Mouse (Mus musculus) forebrain, embryonic 11.5 days (tissue): ENCODE measurements around the gene Cd84. TPM values are rescaled to one million over a fixed set of nuclear protein-coding genes. Genes with fewer than 3 reads are reported as not detected.
A peak's percentile ranks its signal among the peaks of the same experiment; 100 is the strongest.
"Not testable (repeated sequence)": the region's sequence is repeated elsewhere in the genome, so short reads cannot be mapped to it uniquely, and the experiment has no call there.

Experiments used
- ATAC-seq: fragments of 200-750 bp; cut with Nextera tagmentation; replicated peaks from 2 replicates; pipeline ENCODE4 v1.8.0; 2017; ENCODE audit warnings: moderate TSS enrichment; ENCODE audit not compliant: low FRiP score
- DNase-seq: peaks from one replicate; pipeline ENCODE4 v3.0.0-alpha.2; 2017; ENCODE audit warnings: low spot score
- H3K27ac ChIP-seq: fragments of 300-500 bp; sonication (generic); 2 replicates; pipeline ENCODE4 v1.5.1; 2014; ENCODE audit warnings: low read depth, low read length
- H3K27me3 ChIP-seq: fragments of 300-500 bp; sonication (generic); 2 replicates; pipeline ENCODE4 v1.6.1; 2014; ENCODE audit warnings: mild to moderate bottlenecking, low read length, mixed read lengths; ENCODE audit not compliant: control insufficient read depth, insufficient read depth
- H3K36me3 ChIP-seq: fragments of 300-500 bp; sonication (generic); 2 replicates; pipeline ENCODE4 v1.6.1; 2014; ENCODE audit warnings: mild to moderate bottlenecking, low read length, moderate library complexity, mixed read lengths; ENCODE audit not compliant: control insufficient read depth, insufficient read depth
- H3K4me1 ChIP-seq: fragments of 300-500 bp; sonication (generic); replicated peaks from 2 replicates; pipeline ENCODE4 v1.6.1; 2014; ENCODE audit warnings: low read length, mixed read lengths; ENCODE audit not compliant: control insufficient read depth, insufficient read depth
- H3K4me2 ChIP-seq: fragments of 300-500 bp; sonication (generic); 2 replicates; pipeline ENCODE4 v1.6.1; 2014; ENCODE audit warnings: low read depth, mild to moderate bottlenecking, low read length, moderate library complexity, mixed read lengths; ENCODE audit not compliant: severe bottlenecking
- H3K4me3 ChIP-seq: fragments of 300-500 bp; sonication (generic); 2 replicates; pipeline ENCODE4 v1.5.1; 2014; ENCODE audit warnings: low read depth, low read length
- H3K9ac ChIP-seq: fragments of 300-500 bp; sonication (generic); 2 replicates; pipeline ENCODE4 v1.6.1; 2014; ENCODE audit warnings: low read length
- H3K9me3 ChIP-seq: fragments of 300-500 bp; sonication (generic); 2 replicates; pipeline ENCODE4 v1.6.1; 2016; ENCODE audit warnings: low read length, mixed read lengths; ENCODE audit not compliant: control insufficient read depth
- WGBS: fragments of 180-500 bp; shearing (Covaris S2); extraction: QIAGEN DNeasy Blood & Tissue Kit; methylation state at CpG from one replicate; pipeline ENCODE4 v1.1.7; 2014; 5-methylcytosine and 5-hydroxymethylcytosine counted together
- polyA plus RNA-seq: library from polyadenylated mRNA; unstranded; fragments of >200 nt; fragmentation: Nextera tagmentation; extraction: Ambion mirVana; gene quantifications from 2 replicates; pipeline ENCODE4 v1.2.1, GENCODE M21; 2014

The Cd84 gene
- 0.69 and 0.87 TPM in 2 replicates for polyA plus RNA-seq

- ATAC-seq = no peak
- Histone ChIP-seq H3K4me1 (no peaks in the 10 kb centered on the region), H3K9ac (no peak within 1 kb of the TSS), H3K27me3 (no peaks in the 10 kb centered on the region), H3K4me3 (no peak within 1 kb of the TSS), H3K36me3 (no peaks in the 10 kb centered on the region), H3K4me2 (no peak within 1 kb of the TSS), H3K27ac (no peak within 1 kb of the TSS), H3K9me3 (no peaks in the 10 kb centered on the region)
- DNase-seq = no peak
- 92% methylated on average over 3 of the region's 3 CpGs for WGBS
These were observed at the start of gene Cd84 for GRCm38 (mm10) chr1:171839488-171839887. Cd84 (plus strand) TSS chr1:171839697.

- Histone ChIP-seq H3K27ac (no peak overlapping the region), H3K9ac (no peak overlapping the region), H3K9me3 (no peaks in the 10 kb centered on the region), H3K4me3 (no peak overlapping the region), H3K4me1 (no peaks in the 10 kb centered on the region), H3K36me3 (no peaks in the 10 kb centered on the region), H3K27me3 (no peaks in the 10 kb centered on the region), H3K4me2 (no peak overlapping the region)
- no peak for ATAC-seq
- WGBS = 91% methylated on average over 3 of the region's 3 CpGs
- DNase-seq = no peak
These were observed 48.0 kb upstream of the Cd84 start for GRCm38 (mm10) chr1:171791491-171791890.

- Histone ChIP-seq H3K27me3 (no peaks in the 10 kb centered on the region), H3K27ac (no peak overlapping the region), H3K9me3 (no peaks in the 10 kb centered on the region), H3K36me3 (no peaks in the 10 kb centered on the region), H3K4me2 (no peak overlapping the region), H3K4me3 (no peak overlapping the region), H3K4me1 (no peaks in the 10 kb centered on the region), H3K9ac (no peak overlapping the region)
- DNase-seq (no peak), ATAC-seq (no peak)
- WGBS = 70% methylated on average over 2 of the region's 2 CpGs
These were observed 43.3 kb upstream of the Cd84 start for GRCm38 (mm10) chr1:171796185-171796584.

GRCm38 (mm10) chr1:171797840-171798239 is 41.7 kb upstream of the Cd84 start:
- H3K36me3 ChIP-seq = no peaks in the 10 kb centered on the region
- WGBS = 74% methylated on average over 1 of the region's 1 CpGs
- H3K9me3 ChIP-seq = no peaks in the 10 kb centered on the region
- no peaks in the 10 kb centered on the region for H3K27me3 ChIP-seq
- ATAC-seq (no peak), DNase-seq (no peak)
- H3K4me1 ChIP-seq = no peaks in the 10 kb centered on the region
- H3K27ac ChIP-seq = no peak overlapping the region
- H3K4me3 ChIP-seq = no peak overlapping the region
- no peak overlapping the region for H3K9ac ChIP-seq
- no peak overlapping the region for H3K4me2 ChIP-seq

- WGBS = 84% methylated on average over 4 of the region's 4 CpGs
These were observed 39.8 kb upstream of the Cd84 start for GRCm38 (mm10) chr1:171799648-171800047.

GRCm38 (mm10) chr1:171811048-171811447 is 28.4 kb upstream of the Cd84 start:
- not testable (repeated sequence) for H3K9me3 ChIP-seq, DNase-seq, ATAC-seq, H3K4me3 ChIP-seq, H3K9ac ChIP-seq, H3K27ac ChIP-seq, H3K4me2 ChIP-seq, H3K27me3 ChIP-seq, H3K36me3 ChIP-seq, H3K4me1 ChIP-seq
- WGBS = 89% methylated on average over 1 of the region's 1 CpGs

More at GRCm38 (mm10) chr1:171799648-171800047, 39.8 kb upstream of the Cd84 start:
- DNase-seq (no peak), ATAC-seq (no peak)
- Histone ChIP-seq H3K27ac (no peak overlapping the region), H3K9ac (no peak overlapping the region), H3K4me3 (no peak overlapping the region), H3K27me3 (no peaks in the 10 kb centered on the region), H3K9me3 (no peaks in the 10 kb centered on the region), H3K4me2 (no peak overlapping the region), H3K4me1 (no peaks in the 10 kb centered on the region), H3K36me3 (no peaks in the 10 kb centered on the region)

GRCm38 (mm10) chr1:171815545-171816439 is 23.7 kb upstream of the Cd84 start:
- 13% methylated on average over 8 of the region's 8 CpGs for WGBS
- Histone ChIP-seq H3K27ac (no peak overlapping the region), H3K36me3 (no peaks in the 10 kb centered on the region), H3K4me3 (no peak overlapping the region), H3K27me3 (no peaks in the 10 kb centered on the region), H3K9me3 (no peaks in the 10 kb centered on the region), H3K4me2 (no peak overlapping the region), H3K9ac (no peak overlapping the region), H3K4me1 (no peaks in the 10 kb centered on the region)
- ATAC-seq (peak; percentile 95), DNase-seq (no peak)

- no peaks in the 10 kb centered on the region for H3K27me3 ChIP-seq
- WGBS = 88% methylated on average over 4 of the region's 4 CpGs
- H3K9ac ChIP-seq = no peak overlapping the region
- no peak overlapping the region for H3K4me2 ChIP-seq
- no peaks in the 10 kb centered on the region for H3K36me3 ChIP-seq
- no peaks in the 10 kb centered on the region for H3K9me3 ChIP-seq
- H3K4me1 ChIP-seq = no peaks in the 10 kb centered on the region
- DNase-seq (no peak), ATAC-seq (no peak)
- H3K4me3 ChIP-seq = no peak overlapping the region
- H3K27ac ChIP-seq = no peak overlapping the region
These were observed 22.5 kb upstream of the Cd84 start for GRCm38 (mm10) chr1:171816991-171817390.

GRCm38 (mm10) chr1:171821331-171821730 is 18.2 kb upstream of the Cd84 start:
- DNase-seq (no peak), ATAC-seq (no peak)
- no peaks in the 10 kb centered on the region for H3K27me3 ChIP-seq
- WGBS = 5% methylated on average over 1 of the region's 1 CpGs
- H3K4me2 ChIP-seq = no peak overlapping the region
- H3K36me3 ChIP-seq = no peaks in the 10 kb centered on the region
- H3K4me1 ChIP-seq = no peaks in the 10 kb centered on the region
- no peak overlapping the region for H3K4me3 ChIP-seq
- H3K27ac ChIP-seq = no peak overlapping the region
- no peaks in the 10 kb centered on the region for H3K9me3 ChIP-seq
- H3K9ac ChIP-seq = no peak overlapping the region
